Mouse (Mus musculus): ENCODE results near the gene Ankrd34a. TPM values are rescaled to one million over a fixed set of nuclear protein-coding genes. Genes with fewer than 3 reads are reported as not detected.

Ankrd34a gene
- polyA plus RNA-seq, 1 experiment from 2014 or later, result 2.2 TPM

- Histone ChIP-seq H3K4me3 (replicated peaks) (no peak overlapping the region), H3K9me3 (no peaks in the 10 kb centered on the region), H3K27ac (no peak overlapping the region), H3K36me3 (no peaks in the 10 kb centered on the region), H3K27me3 (replicated peaks) (no peaks in the 10 kb centered on the region), H3K4me2 (no peak overlapping the region), H3K4me1 (no peaks in the 10 kb centered on the region), H3K9ac (no peak overlapping the region)
- ATAC-seq (ENCODE audit: insufficient read depth, low FRiP score, low read depth), result no peak
- 83% methylated on average over 5 of the region's 5 CpGs for WGBS
Observed at GRCm38 (mm10) chr3:96583386-96583785, 13.1 kb upstream of the Ankrd34a start.

- H3K27me3 ChIP-seq (replicated peaks), result no peaks in the 10 kb centered on the region; the same call in 1 of the 2 replicates
- H3K4me1 ChIP-seq, result 0 out of 2 replicates have a peak, but pooled peaks cover 2% of the 10 kb centered on the region
- H3K36me3 ChIP-seq, result no peaks in the 10 kb centered on the region
- H3K27ac ChIP-seq, result no peak overlapping the region
- no peak overlapping the region for H3K9ac ChIP-seq
- no peak overlapping the region for H3K4me2 ChIP-seq
- H3K4me3 ChIP-seq (replicated peaks), result no peak overlapping the region
- 85% methylated on average over 4 of the region's 4 CpGs for WGBS
- no peaks in the 10 kb centered on the region for H3K9me3 ChIP-seq
- no peak for ATAC-seq (ENCODE audit: insufficient read depth, low FRiP score, low read depth)
Observed at GRCm38 (mm10) chr3:96590657-96591056, 5.8 kb upstream of the Ankrd34a start.

- H3K4me1 ChIP-seq, result peaks cover 27% of the 10 kb centered on the region
- H3K27me3 ChIP-seq (replicated peaks), result peaks cover 4% of the 10 kb centered on the region; the same call in 1 of the 2 replicates
- H3K4me2 ChIP-seq, result peak overlapping the region; percentile 77
- peak overlapping the region; percentile 76 for H3K9ac ChIP-seq
- ATAC-seq (ENCODE audit: insufficient read depth, low FRiP score, low read depth), result no peak
- H3K4me3 ChIP-seq (replicated peaks), result peak overlapping the region; percentile 79
- no peaks in the 10 kb centered on the region for H3K36me3 ChIP-seq
- H3K27ac ChIP-seq, result peak overlapping the region; percentile 91
- H3K9me3 ChIP-seq, result no peaks in the 10 kb centered on the region
- WGBS, result under 1% methylated on average over 10 of the region's 10 CpGs
Observed at GRCm38 (mm10) chr3:96593374-96593773, 3.1 kb upstream of the Ankrd34a start.

- peaks cover 10% of the 10 kb centered on the region; the same call in 1 of the 2 replicates for H3K27me3 ChIP-seq (replicated peaks)
- peak within 1 kb of the TSS; percentile 77 for H3K4me2 ChIP-seq
- under 1% methylated on average over 36 of the region's 38 CpGs for WGBS
- H3K27ac ChIP-seq, result peak within 1 kb of the TSS; percentile 91
- no peaks in the 10 kb centered on the region for H3K9me3 ChIP-seq
- peak; percentile 90 for ATAC-seq (ENCODE audit: insufficient read depth, low FRiP score, low read depth)
- peaks cover 30% of the 10 kb centered on the region for H3K4me1 ChIP-seq
- H3K9ac ChIP-seq, result peak within 1 kb of the TSS; percentile 76
- peak within 1 kb of the TSS; percentile 79 for H3K4me3 ChIP-seq (replicated peaks)
- H3K36me3 ChIP-seq, result no peaks in the 10 kb centered on the region
Observed at GRCm38 (mm10) chr3:96593790-96594560, 2.5 kb upstream of the Ankrd34a start, which contains the start of gene Polr3gl. Polr3gl (minus strand) TSS chr3:96594181.

- Histone ChIP-seq H3K9ac (no peak overlapping the region), H3K27me3 (replicated peaks) (peaks cover 10% of the 10 kb centered on the region; the same call in 1 of the 2 replicates), H3K36me3 (no peaks in the 10 kb centered on the region), H3K4me2 (no peak overlapping the region), H3K9me3 (no peaks in the 10 kb centered on the region), H3K27ac (no peak overlapping the region), H3K4me3 (replicated peaks) (no peak overlapping the region), H3K4me1 (peaks cover 33% of the 10 kb centered on the region)
- ATAC-seq (ENCODE audit: insufficient read depth, low FRiP score, low read depth), result no peak
- WGBS, result 82% methylated on average over 5 of the region's 5 CpGs
Observed at GRCm38 (mm10) chr3:96594851-96595250, 1.6 kb upstream of the Ankrd34a start.

GRCm38 (mm10) chr3:96595661-96596060, 775 bp upstream of the Ankrd34a start:
- Histone ChIP-seq H3K9me3 (no peaks in the 10 kb centered on the region), H3K4me2 (peak overlapping the region; percentile 94; the same call in 1 of the 2 replicates), H3K27ac (peak overlapping the region; percentile 9; the same call in 1 of the 2 replicates), H3K9ac (no peak overlapping the region), H3K27me3 (replicated peaks) (peaks cover 10% of the 10 kb centered on the region; the same call in 1 of the 2 replicates), H3K4me3 (replicated peaks) (0 out of 2 replicates have a peak overlapping the region, but pooled peaks have one; percentile 46), H3K4me1 (peaks cover 33% of the 10 kb centered on the region), H3K36me3 (no peaks in the 10 kb centered on the region)
- ATAC-seq (ENCODE audit: insufficient read depth, low FRiP score, low read depth), result no peak
- 30% methylated on average over 6 of the region's 6 CpGs for WGBS

- no peaks in the 10 kb centered on the region for H3K36me3 ChIP-seq
- WGBS, result under 1% methylated on average over 10 of the region's 12 CpGs
- H3K4me3 ChIP-seq (replicated peaks), result peak overlapping the region; percentile 46
- H3K27ac ChIP-seq, result no peak overlapping the region
- H3K4me2 ChIP-seq, result peak overlapping the region; percentile 94
- H3K9me3 ChIP-seq, result no peaks in the 10 kb centered on the region
- H3K27me3 ChIP-seq (replicated peaks), result peaks cover 10% of the 10 kb centered on the region; the same call in 1 of the 2 replicates
- H3K4me1 ChIP-seq, result peaks cover 33% of the 10 kb centered on the region
- H3K9ac ChIP-seq, result peak overlapping the region; percentile 39; the same call in 1 of the 2 replicates
- ATAC-seq (ENCODE audit: insufficient read depth, low FRiP score, low read depth), result no peak
Observed at GRCm38 (mm10) chr3:96596855-96597254, 419 bp downstream of the Ankrd34a start.

- WGBS, result under 1% methylated on average over 40 of the region's 40 CpGs
- ATAC-seq (ENCODE audit: insufficient read depth, low FRiP score, low read depth), result no peak
- H3K4me2 ChIP-seq, result peak overlapping the region; percentile 94
Observed at GRCm38 (mm10) chr3:96597435-96597891, 1.0 kb downstream of the Ankrd34a start.

GRCm38 (mm10) chr3:96598156-96599068, 2.0 kb downstream of the Ankrd34a start:
- Histone ChIP-seq H3K9me3 (no peaks in the 10 kb centered on the region), H3K4me3 (replicated peaks) (peak overlapping the region; percentile 46), H3K4me2 (peak overlapping the region; percentile 94), H3K9ac (peak overlapping the region; percentile 39; the same call in 1 of the 2 replicates), H3K27me3 (replicated peaks) (peaks cover 10% of the 10 kb centered on the region; the same call in 1 of the 2 replicates), H3K36me3 (no peaks in the 10 kb centered on the region), H3K4me1 (peaks cover 33% of the 10 kb centered on the region), H3K27ac (peak overlapping the region; percentile 79)
- no peak for ATAC-seq (ENCODE audit: insufficient read depth, low FRiP score, low read depth)
- 3% methylated on average over 53 of the region's 54 CpGs for WGBS

More at GRCm38 (mm10) chr3:96597435-96597891, 1.0 kb downstream of the Ankrd34a start:
- Histone ChIP-seq H3K9ac (peak overlapping the region; percentile 39; the same call in 1 of the 2 replicates), H3K4me3 (replicated peaks) (peak overlapping the region; percentile 46), H3K9me3 (no peaks in the 10 kb centered on the region), H3K36me3 (no peaks in the 10 kb centered on the region), H3K4me1 (peaks cover 33% of the 10 kb centered on the region), H3K27me3 (replicated peaks) (peaks cover 10% of the 10 kb centered on the region; the same call in 1 of the 2 replicates), H3K27ac (peak overlapping the region; percentile 79)

GRCm38 (mm10) chr3:96599069-96599393, 2.6 kb downstream of the Ankrd34a start:
- no peak overlapping the region; the same call in 1 of the 2 replicates for H3K4me3 ChIP-seq (replicated peaks)
- H3K9ac ChIP-seq, result no peak overlapping the region
- 56% methylated on average over 8 of the region's 8 CpGs for WGBS

GRCm38 (mm10) chr3:96599411-96599810, 3.0 kb downstream of the Ankrd34a start:
- 77% methylated on average over 3 of the region's 3 CpGs for WGBS
- Histone ChIP-seq H3K9me3 (no peaks in the 10 kb centered on the region), H3K4me3 (replicated peaks) (no peak overlapping the region), H3K4me1 (peaks cover 33% of the 10 kb centered on the region), H3K27ac (no peak overlapping the region), H3K27me3 (replicated peaks) (peaks cover 10% of the 10 kb centered on the region; the same call in 1 of the 2 replicates), H3K4me2 (no peak overlapping the region; the same call in 1 of the 2 replicates), H3K9ac (no peak overlapping the region), H3K36me3 (no peaks in the 10 kb centered on the region)
- ATAC-seq (ENCODE audit: insufficient read depth, low FRiP score, low read depth), result no peak

More at GRCm38 (mm10) chr3:96599069-96599393, 2.6 kb downstream of the Ankrd34a start:
- H3K36me3 ChIP-seq, result no peaks in the 10 kb centered on the region
- peaks cover 33% of the 10 kb centered on the region for H3K4me1 ChIP-seq
- H3K9me3 ChIP-seq, result no peaks in the 10 kb centered on the region
- H3K27me3 ChIP-seq (replicated peaks), result peaks cover 10% of the 10 kb centered on the region; the same call in 1 of the 2 replicates
- ATAC-seq (ENCODE audit: insufficient read depth, low FRiP score, low read depth), result no peak
- H3K4me2 ChIP-seq, result peak overlapping the region; percentile 94
- no peak overlapping the region for H3K27ac ChIP-seq
